Mouse (Mus musculus): ENCODE results near the gene Kif5a. TPM values are rescaled to one million over a fixed set of nuclear protein-coding genes. Genes with fewer than 3 reads are reported as not detected.

The Kif5a gene
- polyA plus RNA-seq, 2 experiments = 0.01 to 0.11 TPM

DNA sequence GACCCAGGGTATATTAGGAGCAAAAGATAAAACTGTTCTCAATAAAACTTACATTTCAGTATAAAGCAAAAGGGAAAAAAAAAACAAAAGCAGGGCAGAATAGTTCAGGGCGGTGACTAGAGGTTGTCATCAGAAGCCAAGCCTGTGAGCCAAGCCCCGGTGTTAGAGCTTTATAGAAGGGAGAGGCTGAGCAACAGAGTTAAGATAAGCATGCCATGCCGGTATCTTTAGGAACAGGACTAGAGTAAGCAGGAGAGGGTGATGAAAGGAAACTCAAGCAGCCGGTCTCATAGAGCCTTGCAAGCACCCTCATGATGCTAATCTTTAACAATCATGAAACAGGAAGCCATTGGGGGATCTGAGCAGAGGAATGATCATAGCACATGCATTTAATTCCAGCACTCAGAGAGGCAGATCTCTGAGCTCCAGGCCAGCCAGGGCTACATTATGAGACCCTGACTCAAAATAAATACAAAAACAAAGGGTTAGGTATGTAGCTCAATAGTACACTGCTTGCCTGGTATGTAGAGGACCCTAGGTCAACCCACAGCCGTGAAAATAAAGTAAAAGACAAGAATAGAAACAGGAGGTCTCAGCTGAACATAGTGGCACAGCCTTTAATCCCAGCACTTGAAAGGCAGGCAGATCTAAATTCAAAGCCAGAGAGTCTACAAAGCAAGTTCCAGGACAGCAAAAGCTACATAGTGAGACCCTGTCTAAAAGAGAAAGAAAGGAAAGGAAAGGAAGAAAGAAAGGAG, 28.9 kb upstream of the Kif5a start:
- peak; percentile 79 for TF ChIP-seq EP300 (IDR thresholded peaks at IDR 0.05; ENCODE audit: low read depth)
- no peak for TF ChIP-seq CTCF (IDR thresholded peaks at IDR 0.05; ENCODE audit: low read depth)
- Histone ChIP-seq H3K4me3 (ENCODE audit: insufficient read depth in 1 of 2, low read depth in 2 of 2, low read length in 2 of 2) (peak overlapping the region; percentile 78 to 91), H3K9ac (replicated peaks) (peak overlapping the region; percentile 94), H3K36me3 (replicated peaks; ENCODE audit: control insufficient read depth, insufficient read depth, low read depth) (peaks cover 49% of the 10 kb centered on the region), H3K4me2 (ENCODE audit: low read depth) (peak overlapping the region; percentile 99), H3K9me3 (ENCODE audit: control insufficient read depth, low read length) (no peaks in the 10 kb centered on the region), H3K27ac (peak overlapping the region; percentile 98), H3K27me3 (ENCODE audit: control insufficient read depth, insufficient read depth, low read length) (no peaks in the 10 kb centered on the region), H3K4me1 (replicated peaks; ENCODE audit: control insufficient read depth in 2 of 2, insufficient read depth in 2 of 2, low read length in 1 of 2) (peaks cover 19 to 32% of the 10 kb centered on the region in 2 experiments)
- peak; percentile 39 for ATAC-seq (ENCODE audit: insufficient read depth)
- peak; percentile 81 to 84 (median 83) for DNase-seq (ENCODE audit: low read depth in 3 of 3, low spot score in 3 of 3)
- WGBS (ENCODE audit: insufficient replicate concordance) = 5% methylated on average over 5 of the region's 5 CpGs

DNA sequence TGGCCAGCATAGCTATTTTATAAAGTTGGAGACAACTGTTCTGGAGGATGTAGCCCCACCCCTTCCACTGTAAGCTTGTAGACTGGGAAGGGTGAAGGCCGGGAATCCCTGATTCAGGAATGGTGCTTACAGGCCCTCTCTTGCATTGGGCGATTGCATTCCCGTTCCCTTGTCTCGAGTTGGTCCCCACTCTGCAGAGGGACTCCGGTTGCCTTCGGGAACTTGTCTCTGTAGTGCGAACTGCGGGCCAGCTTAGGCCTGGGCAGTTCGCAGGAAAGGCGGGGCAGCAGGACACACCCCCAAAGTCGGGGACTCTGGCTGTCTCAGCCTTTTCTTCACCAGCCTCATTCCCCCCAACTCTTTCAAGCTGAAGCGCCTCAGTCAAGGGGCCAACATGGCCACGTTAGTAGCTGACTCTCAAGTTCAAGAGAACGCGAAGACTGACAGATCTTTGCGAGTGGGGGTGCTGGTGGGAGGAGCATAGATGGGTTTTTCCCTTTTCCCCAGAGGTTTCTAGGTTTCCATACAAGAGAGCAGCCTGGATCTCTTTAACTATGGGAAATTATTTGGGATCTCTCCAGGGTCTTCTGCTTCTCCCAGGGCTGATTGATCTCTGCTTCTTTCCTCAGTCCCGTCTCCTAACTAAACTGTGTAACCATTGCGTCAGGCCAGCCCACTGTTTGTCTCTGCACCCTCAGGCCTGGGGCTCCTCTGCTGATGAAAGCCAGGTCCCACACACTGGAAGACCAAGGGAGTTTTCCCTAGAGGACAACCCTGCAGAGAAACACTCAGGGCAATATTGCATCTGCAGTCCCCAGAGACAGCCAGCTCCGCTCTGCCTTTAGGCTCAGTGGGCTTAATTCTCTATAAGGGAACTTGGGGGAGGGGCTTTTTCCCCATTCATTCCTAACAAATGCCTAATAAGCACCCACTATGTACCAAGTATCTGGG, 28.1 kb upstream of the Kif5a start:
- Histone ChIP-seq H3K4me1 (replicated peaks; ENCODE audit: control insufficient read depth in 2 of 2, insufficient read depth in 2 of 2, low read length in 1 of 2) (peaks cover 19 to 37% of the 10 kb centered on the region in 2 experiments), H3K4me3 (ENCODE audit: insufficient read depth in 1 of 2, low read depth in 2 of 2, low read length in 2 of 2) (peak overlapping the region; percentile 78 to 91)
- peak in 1 of 3 experiments; percentile 68 for DNase-seq (ENCODE audit: low read depth in 3 of 3, low spot score in 3 of 3)

DNA sequence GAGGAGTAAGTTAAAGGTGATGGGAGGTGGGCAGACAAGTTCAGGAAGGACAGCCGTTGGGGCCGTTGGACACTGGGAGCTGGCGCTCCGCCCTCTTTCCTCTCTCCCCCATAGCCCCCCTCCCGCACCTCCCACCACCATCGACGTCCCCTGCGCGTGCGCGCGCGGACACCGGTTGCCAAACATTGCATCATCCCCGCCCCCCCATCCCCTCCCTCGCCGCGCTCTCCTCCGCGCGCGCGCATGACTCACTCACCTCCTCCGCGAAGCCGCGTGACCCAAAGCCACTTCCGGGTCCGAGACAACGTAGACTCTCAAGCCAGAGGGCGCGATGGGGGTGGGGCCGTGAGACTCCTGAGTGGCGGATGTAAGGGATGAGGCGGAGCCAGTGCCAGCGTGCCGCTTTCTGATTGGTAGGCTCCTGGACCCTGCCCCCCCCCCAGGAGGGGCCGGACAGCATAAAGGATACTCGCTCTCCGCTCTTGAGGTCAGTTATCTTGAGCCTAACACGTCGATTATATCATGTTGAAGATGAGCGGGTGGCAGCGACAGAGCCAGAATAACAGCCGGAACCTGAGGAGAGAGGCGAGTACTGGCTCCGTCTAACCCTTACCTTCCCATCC, 27.3 kb upstream of the Kif5a start:
- DNase-seq (ENCODE audit: low read depth in 3 of 3, low spot score in 3 of 3) = peak; percentile 99
- H3K27me3 ChIP-seq (ENCODE audit: control insufficient read depth, insufficient read depth, low read length) = no peaks in the 10 kb centered on the region
- peak overlapping the region; percentile 99 for H3K4me2 ChIP-seq (ENCODE audit: low read depth)
- H3K27ac ChIP-seq = peak overlapping the region; percentile 99
- under 1% methylated on average over 46 of the region's 47 CpGs for WGBS (ENCODE audit: insufficient replicate concordance)
- H3K36me3 ChIP-seq (replicated peaks; ENCODE audit: control insufficient read depth, insufficient read depth, low read depth) = peaks cover 44% of the 10 kb centered on the region
- TF ChIP-seq EP300 (IDR thresholded peaks at IDR 0.05; ENCODE audit: low read depth) (peak; percentile 73), CTCF (IDR thresholded peaks at IDR 0.05; ENCODE audit: low read depth) (peak; percentile 36; the same call in 1 of the 2 replicates)
- H3K4me3 ChIP-seq (ENCODE audit: insufficient read depth in 1 of 2, low read depth in 2 of 2, low read length in 2 of 2) = peak overlapping the region; percentile 78 to 91
- peak overlapping the region; percentile 94 for H3K9ac ChIP-seq (replicated peaks)
- H3K9me3 ChIP-seq (ENCODE audit: control insufficient read depth, low read length) = no peaks in the 10 kb centered on the region
- peaks cover 19 to 37% of the 10 kb centered on the region in 2 experiments for H3K4me1 ChIP-seq (replicated peaks; ENCODE audit: control insufficient read depth in 2 of 2, insufficient read depth in 2 of 2, low read length in 1 of 2)
- ATAC-seq (ENCODE audit: insufficient read depth) = peak; percentile 77

More for the DNA sequence above, 28.1 kb upstream of the Kif5a start:
- WGBS (ENCODE audit: insufficient replicate concordance) = 2% methylated on average over 19 of the region's 19 CpGs
- Histone ChIP-seq H3K27ac (peak overlapping the region; percentile 98), H3K9ac (replicated peaks) (peak overlapping the region; percentile 94), H3K9me3 (ENCODE audit: control insufficient read depth, low read length) (no peaks in the 10 kb centered on the region), H3K4me2 (ENCODE audit: low read depth) (peak overlapping the region; percentile 99), H3K36me3 (replicated peaks; ENCODE audit: control insufficient read depth, insufficient read depth, low read depth) (peaks cover 47% of the 10 kb centered on the region), H3K27me3 (ENCODE audit: control insufficient read depth, insufficient read depth, low read length) (no peaks in the 10 kb centered on the region)
- TF ChIP-seq CTCF (IDR thresholded peaks at IDR 0.05; ENCODE audit: low read depth) (0 out of 2 replicates have a peak, but pooled peaks have one; percentile 1), EP300 (IDR thresholded peaks at IDR 0.05; ENCODE audit: low read depth) (no peak)
- peak; percentile 42 for ATAC-seq (ENCODE audit: insufficient read depth)

DNA sequence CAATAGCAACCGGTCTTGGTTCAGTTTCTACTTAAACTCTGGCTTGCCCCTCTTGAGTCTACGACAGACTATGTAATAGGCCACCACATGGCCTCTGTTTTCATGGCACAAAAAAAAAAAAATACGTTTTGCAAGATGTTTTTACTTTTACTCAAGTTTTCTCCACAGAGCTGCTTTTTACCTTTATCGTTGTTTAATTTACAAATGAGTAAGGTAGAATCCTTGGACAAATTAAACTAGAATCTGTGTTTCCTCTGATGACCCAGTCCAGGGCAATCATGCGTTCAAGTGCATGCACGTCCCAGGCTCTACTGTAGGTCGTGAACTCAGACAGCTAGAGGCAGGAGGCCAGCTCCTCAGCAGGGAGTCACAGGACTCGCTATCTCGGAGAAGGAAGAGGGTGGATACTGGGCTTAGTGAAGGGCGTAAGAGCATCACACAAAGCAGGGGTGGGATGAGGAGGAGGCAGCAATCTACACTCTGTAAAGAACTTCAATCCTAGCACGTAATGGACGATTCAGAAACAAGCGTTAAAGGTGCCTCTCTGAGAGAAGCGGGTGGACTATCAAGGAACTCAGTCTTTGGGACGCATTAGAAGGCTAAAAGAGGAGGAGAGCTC, 26.5 kb upstream of the Kif5a start:
- peaks cover 39% of the 10 kb centered on the region for H3K36me3 ChIP-seq (replicated peaks; ENCODE audit: control insufficient read depth, insufficient read depth, low read depth)
- H3K4me3 ChIP-seq (ENCODE audit: insufficient read depth in 1 of 2, low read depth in 2 of 2, low read length in 2 of 2) = peak overlapping the region; percentile 78 to 87
- ATAC-seq (ENCODE audit: insufficient read depth) (peak; percentile 33), DNase-seq (ENCODE audit: low read depth in 3 of 3, low spot score in 3 of 3) (peak; percentile 66 to 74 (median 69))
- peak overlapping the region; percentile 92 for H3K9ac ChIP-seq (replicated peaks)
- no peaks in the 10 kb centered on the region for H3K9me3 ChIP-seq (ENCODE audit: control insufficient read depth, low read length)
- H3K4me1 ChIP-seq (replicated peaks; ENCODE audit: control insufficient read depth in 2 of 2, insufficient read depth in 2 of 2, low read length in 1 of 2) = peaks cover 19 to 37% of the 10 kb centered on the region in 2 experiments
- 2% methylated on average over 15 of the region's 15 CpGs for WGBS (ENCODE audit: insufficient replicate concordance)
- peak; percentile 17; the same call in 1 of the 2 replicates for TF ChIP-seq EP300 (IDR thresholded peaks at IDR 0.05; ENCODE audit: low read depth)
- 0 out of 2 replicates have a peak, but pooled peaks have one; percentile 10 for TF ChIP-seq CTCF (IDR thresholded peaks at IDR 0.05; ENCODE audit: low read depth)
- peak overlapping the region; percentile 99 for H3K27ac ChIP-seq
- peak overlapping the region; percentile 90 for H3K4me2 ChIP-seq (ENCODE audit: low read depth)
- H3K27me3 ChIP-seq (ENCODE audit: control insufficient read depth, insufficient read depth, low read length) = no peaks in the 10 kb centered on the region

All from liver, embryonic 14.5 days (tissue).